Mouse (Mus musculus) frontal cortex, postnatal 36 days (tissue): Measurements from ENCODE around the gene Fpgs.

Experiments used
- DNase-seq, 2 experiments: peaks; one replicate each; pipeline ENCODE4 v3.0.0; 2022; ENCODE audit warnings: low spot score in 2 of 2

The Fpgs gene

GRCm38 (mm10) chr2:32639632-32640031 lies 64.3 kb downstream of the Fpgs start:
- DNase-seq, result no peak

- no peak for DNase-seq
These were observed 66.1 kb downstream of the Fpgs start for GRCm38 (mm10) chr2:32637778-32638281.

GRCm38 (mm10) chr2:32636617-32637016 lies 67.3 kb downstream of the Fpgs start:
- no peak for DNase-seq

- DNase-seq, result no peak
These were observed 69.5 kb downstream of the Fpgs start for GRCm38 (mm10) chr2:32634277-32635105.

- DNase-seq, result no peak
These were observed 70.3 kb downstream of the Fpgs start for GRCm38 (mm10) chr2:32633660-32634059.
